Mouse (Mus musculus) midbrain, embryonic 16.5 days (tissue): ENCODE measurements around the gene Olfr601. TPM values are rescaled to one million over a fixed set of nuclear protein-coding genes. Genes with fewer than 3 reads are reported as not detected.

Experiments used
- polyA plus RNA-seq: library from polyadenylated mRNA; unstranded; fragments of >200 nt; fragmentation: Nextera tagmentation; extraction: Ambion mirVana; gene quantifications from 2 replicates; pipeline ENCODE4 v1.2.1, GENCODE M21; 2015

Olfr601 gene
- polyA plus RNA-seq, 1 experiment from 2014 or later: not detected

Other genes with a start within 250 kb of the Olfr601 start
- gene Olfr586, start 237.0 kb downstream of the Olfr601 start, polyA plus RNA-seq: not detected in 2 replicates
- not detected in 2 replicates for gene Olfr588-ps1, start 221.8 kb downstream of the Olfr601 start, polyA plus RNA-seq
- gene Olfr589, start 206.3 kb downstream of the Olfr601 start, polyA plus RNA-seq: not detected in 2 replicates
- not detected in 2 replicates for gene Olfr591, start 184.3 kb downstream of the Olfr601 start, polyA plus RNA-seq
- not detected in 2 replicates for gene Olfr592, start 177.9 kb downstream of the Olfr601 start, polyA plus RNA-seq
- gene Olfr593, start 150.8 kb downstream of the Olfr601 start, polyA plus RNA-seq: not detected in 2 replicates
- gene Olfr594, start 145.7 kb downstream of the Olfr601 start, polyA plus RNA-seq: not detected in 2 replicates
- not detected in 2 replicates for gene Usp17ld, start 110.2 kb downstream of the Olfr601 start, polyA plus RNA-seq
- gene Olfr596, start 57.0 kb downstream of the Olfr601 start, polyA plus RNA-seq: 0.06 TPM in 1 of 2 replicates, not detected in the other
- gene Olfr597, start 46.3 kb downstream of the Olfr601 start, polyA plus RNA-seq: not detected in 2 replicates
- not detected in 2 replicates for gene Olfr598, start 39.1 kb downstream of the Olfr601 start, polyA plus RNA-seq
- not detected in 2 replicates for gene Olfr599, start 26.7 kb downstream of the Olfr601 start, polyA plus RNA-seq
- not detected in 2 replicates for gene Olfr600, start 13.0 kb downstream of the Olfr601 start, polyA plus RNA-seq
- not detected in 2 replicates for gene Olfr603, start 23.5 kb upstream of the Olfr601 start, polyA plus RNA-seq
- not detected in 2 replicates for gene Usp17lc, start 52.4 kb upstream of the Olfr601 start, polyA plus RNA-seq
- gene Olfr605, start 82.8 kb upstream of the Olfr601 start, polyA plus RNA-seq: not detected in 2 replicates
- not detected in 2 replicates for gene Olfr606, start 86.4 kb upstream of the Olfr601 start, polyA plus RNA-seq
- not detected in 2 replicates for gene Olfr607, start 101.5 kb upstream of the Olfr601 start, polyA plus RNA-seq
- gene Olfr608, start 107.2 kb upstream of the Olfr601 start, polyA plus RNA-seq: not detected in 2 replicates
- gene Olfr609, start 135.4 kb upstream of the Olfr601 start, polyA plus RNA-seq: not detected in 2 replicates
- gene Olfr610, start 149.5 kb upstream of the Olfr601 start, polyA plus RNA-seq: not detected in 2 replicates
- not detected in 2 replicates for gene Olfr611, start 158.2 kb upstream of the Olfr601 start, polyA plus RNA-seq
- not detected in 2 replicates for gene Olfr612, start 180.1 kb upstream of the Olfr601 start, polyA plus RNA-seq
- gene Olfr613, start 185.4 kb upstream of the Olfr601 start, polyA plus RNA-seq: not detected in 2 replicates
- gene Olfr615, start 193.4 kb upstream of the Olfr601 start, polyA plus RNA-seq: not detected in 2 replicates
- gene Olfr616, start 206.5 kb upstream of the Olfr601 start, polyA plus RNA-seq: not detected in 2 replicates
- not detected in 2 replicates for gene Olfr617, start 210.4 kb upstream of the Olfr601 start, polyA plus RNA-seq
- gene Olfr618, start 227.4 kb upstream of the Olfr601 start, polyA plus RNA-seq: 0.15 TPM in 1 of 2 replicates, not detected in the other
- not detected in 2 replicates for gene Olfr619, start 237.9 kb upstream of the Olfr601 start, polyA plus RNA-seq
- not detected in 2 replicates for gene Olfr620, start 249.9 kb upstream of the Olfr601 start, polyA plus RNA-seq